Mouse (Mus musculus) monocyte, adult 2 months (primary cell): ENCODE data around the gene Gm9602.
"Not testable (repeated sequence)": the region's sequence is repeated elsewhere in the genome, so short reads cannot be mapped to it uniquely, and the experiment has no call there.

Experiments
- DNase-seq, 2 experiments: peaks; one replicate each; pipeline ENCODE4 v3.0.0; 2022; ENCODE audit warnings: low spot score in 2 of 2, low read depth in 1 of 2

The Gm9602 gene

GRCm38 (mm10) chr14:4776037-4776436, at the start of gene Gm9602:
TSS of gene Gm9602 (plus strand) at chr14:4776337.
- not testable (repeated sequence) for DNase-seq

DNA sequence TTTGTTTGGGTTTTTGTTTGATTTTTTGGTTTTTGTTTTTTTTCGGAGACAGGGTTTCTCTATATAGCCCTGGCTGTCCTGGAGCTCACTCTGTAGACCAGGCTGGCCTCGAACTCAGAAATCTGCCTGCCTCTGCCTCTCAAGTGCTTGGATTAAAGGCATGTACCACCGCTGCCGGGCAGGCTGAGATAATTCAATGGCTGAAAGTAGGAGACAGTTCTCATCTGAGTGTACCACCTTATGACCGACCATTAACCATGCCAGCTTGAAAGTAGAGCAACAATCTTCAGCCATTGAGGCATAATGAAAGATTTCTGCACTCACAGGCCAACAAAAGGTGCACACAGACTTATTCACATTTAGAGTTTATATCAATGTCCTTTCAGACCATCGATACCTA, 30.3 kb downstream of the Gm9602 start:
- DNase-seq: not testable (repeated sequence)

GRCm38 (mm10) chr14:4821950-4822349, 45.8 kb downstream of the Gm9602 start:
- not testable (repeated sequence) for DNase-seq
